Mouse (Mus musculus) liver, adult 2 months (tissue): ENCODE data around the gene Cdk13.

ENCODE experiments used
- CTCF ChIP-seq: fragments of 200-500 bp; IDR thresholded peaks from 2 replicates; pipeline ENCODE4 v1.5.1; 2011; ENCODE audit warnings: low read depth, low read length, control low read depth
- POLR2A ChIP-seq: fragments of 200-500 bp; IDR thresholded peaks from 2 replicates; pipeline ENCODE4 v1.6.1; 2011; ENCODE audit warnings: low read length, control low read depth; ENCODE audit not compliant: insufficient read depth; ENCODE audit errors: extremely low read depth

DNA sequence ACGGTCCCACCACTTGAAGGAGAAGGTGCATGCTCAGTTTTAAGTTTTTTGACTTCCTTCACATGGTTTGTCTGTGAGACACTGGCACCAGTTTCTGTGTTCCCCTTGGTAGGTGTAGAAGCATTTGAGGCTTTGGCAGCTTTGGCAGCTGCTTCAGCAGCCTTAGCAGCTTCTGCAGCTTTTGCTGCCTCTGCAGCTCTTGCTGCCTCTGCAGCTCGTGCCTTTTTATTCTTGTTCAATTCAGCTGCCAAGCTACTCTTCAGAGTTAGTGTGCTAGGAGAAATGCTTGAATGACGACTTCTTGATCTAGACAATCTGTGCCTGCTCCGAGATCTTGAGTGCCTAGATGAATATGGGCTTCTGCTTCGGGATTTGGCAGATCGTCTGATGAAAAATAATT lies 32.3 kb downstream of the Cdk13 start:
- TF ChIP-seq CTCF (no peak), POLR2A (no peak)
